Mouse (Mus musculus) embryonic facial prominence, embryonic 15.5 days (tissue): ENCODE measurements around the gene Map4k2. TPM values are rescaled to one million over a fixed set of nuclear protein-coding genes. Genes with fewer than 3 reads are reported as not detected.

Source experiments
- microRNA-seq: library from miRNA; unstranded; fragments of <30 nt; microRNA quantifications from one replicate; pipeline ENCODE4, GENCODE M21; 2016; ENCODE audit warnings: borderline number of aligned reads
- polyA plus RNA-seq: library from polyadenylated mRNA; unstranded; fragments of >200 nt; fragmentation: Nextera tagmentation; extraction: Ambion mirVana; gene quantifications from 2 replicates; pipeline ENCODE4 v1.2.1, GENCODE M21; 2015

Map4k2 gene
- polyA plus RNA-seq, 1 experiment from 2014 or later: 16.7 TPM

Small RNA genes lying within 50 kb of the gene (microRNA-seq; reads per million reads assigned to microRNA genes)
- not detected for gene Mir6989

Other genes starting within 250 kb of the Map4k2 start
- gene AC131692.1, start 246.7 kb upstream of the Map4k2 start, polyA plus RNA-seq: not detected in 2 replicates
- 0.25 TPM in 2 replicates for gene Naaladl1, start 235.4 kb upstream of the Map4k2 start, polyA plus RNA-seq
- 48.4 and 48.6 TPM in 2 replicates for gene Sac3d1, start 222.5 kb upstream of the Map4k2 start, polyA plus RNA-seq
- 37.9 and 38.5 TPM in 2 replicates for gene Snx15, start 212.8 kb upstream of the Map4k2 start, polyA plus RNA-seq
- 0.19 and 0.39 TPM in 2 replicates for gene Batf2, start 200.2 kb upstream of the Map4k2 start, polyA plus RNA-seq
- 98.5 and 100 TPM in 2 replicates for gene Arl2, start 199.6 kb upstream of the Map4k2 start, polyA plus RNA-seq
- gene Majin, start 156.7 kb upstream of the Map4k2 start, polyA plus RNA-seq: 0.11 and 0.13 TPM in 2 replicates
- 2.5 and 3.3 TPM in 2 replicates for gene Gpha2, start 114.8 kb upstream of the Map4k2 start, polyA plus RNA-seq
- 39.2 and 39.7 TPM in 2 replicates for gene Ppp2r5b, start 105.3 kb upstream of the Map4k2 start, polyA plus RNA-seq
- 10.3 and 11.0 TPM in 2 replicates for gene Atg2a, start 99.5 kb upstream of the Map4k2 start, polyA plus RNA-seq
- gene Ehd1, start 64.4 kb upstream of the Map4k2 start, polyA plus RNA-seq: 77.2 and 83.5 TPM in 2 replicates
- gene Cdc42bpg, start 34.7 kb upstream of the Map4k2 start, polyA plus RNA-seq: 1.5 and 2.5 TPM in 2 replicates
- gene Men1, start 6.2 kb upstream of the Map4k2 start, polyA plus RNA-seq: 82.1 and 91.7 TPM in 2 replicates
- gene Sf1, start 22.6 kb downstream of the Map4k2 start, polyA plus RNA-seq: 132 and 145 TPM in 2 replicates
- 35.6 and 38.9 TPM in 2 replicates for gene Pygm, start 43.3 kb downstream of the Map4k2 start, polyA plus RNA-seq
- gene Rasgrp2, start 58.2 kb downstream of the Map4k2 start, polyA plus RNA-seq: 39.9 and 45.0 TPM in 2 replicates
- gene Nrxn2, start 77.6 kb downstream of the Map4k2 start, polyA plus RNA-seq: 1.7 and 1.8 TPM in 2 replicates
- not detected in 2 replicates for gene Slc22a12, start 201.9 kb downstream of the Map4k2 start, polyA plus RNA-seq